ENCODE assay signal across 8 mouse cellular contexts in genomic region chrX:108834090-108834774, GRCm38 (mm10). TPM values are rescaled to one million over a fixed set of nuclear protein-coding genes. Genes with fewer than 3 reads are reported as not detected.
A peak's percentile ranks its signal among the peaks of the same experiment; 100 is the strongest.
DNase-seq lines count a peak whose midpoint lies in the region; ATAC-seq lines count a peak whose summit lies in the region.

Brwd3 (minus strand) TSS chrX:108834372.

- ATAC-seq in inflammation-experienced regulatory T-cells, adult 6 months, result peak; percentile 91
- ATAC-seq in megakaryocyte-erythroid progenitor cell, adult 5-6 weeks (replicated peaks; ENCODE audit: low FRiP score, low TSS enrichment, poor library complexity, severe bottlenecking), result peak; percentile 93

- intact Hi-C loops in left cerebral cortex, postnatal 10 days (cut with DNase I), result no loop called here

- DNase-seq in adipocyte (ENCODE audit: low spot score), result peak; percentile 95
- DNase-seq in embryo, embryonic 10 days (ENCODE audit: low spot score), result peak; percentile 88
- DNase-seq in gastrocnemius, postnatal 10 days, result peak; percentile 67
- peak; percentile 82 to 89 for DNase-seq in left cerebral cortex, postnatal 10 days (ENCODE audit: extremely low spot score in 1 of 2, low spot score in 2 of 2)
- peak; percentile 78 for DNase-seq in right cerebral cortex, postnatal 25 days
- peak; percentile 74 to 81 for DNase-seq in urinary bladder, postnatal 4 days (ENCODE audit: low spot score in 2 of 2)

RNA-seq across cellular contexts. Expression of gene Brwd3, which starts in this region (rescaled TPM):
- total RNA-seq in gastrocnemius, postnatal 10 days (2021), result 1 to 10 TPM; 5.9 to 6.5 TPM
- polyA plus RNA-seq in inflammation-experienced regulatory T-cells, adult 6 months (2017; shearing (Covaris generic)), result 1 to 10 TPM; 3.5 to 5.0 (median 4.1) TPM
- total RNA-seq in left cerebral cortex, postnatal 10 days (2021), result 10 to 100 TPM; 18.1 to 19.4 TPM
- 10.3 and 16.0 TPM in 2 replicates for total RNA-seq in megakaryocyte-erythroid progenitor cell, adult 5-6 weeks (2014; fragmentation: Nextera tagmentation)
- 9.5 and 9.7 TPM in 2 replicates for total RNA-seq in megakaryocyte-erythroid progenitor cell, adult 5-6 weeks (2017)

Comparison
In these comparisons a context has a peak if more than half of its experiments do, and no peak if none do; other contexts are left out.
1. Peak in every context shown above with its lines: DNase-seq and ATAC-seq.